Mouse (Mus musculus): ENCODE results near the gene Tbc1d4.

Gene Tbc1d4

GRCm38 (mm10) chr14:101428805-101429516 is 180.0 kb downstream of the Tbc1d4 start:
- ATAC-seq (ENCODE audit: low TSS enrichment), result peak; percentile 58; the same call in 1 of the 2 replicates

GRCm38 (mm10) chr14:101417679-101418078 is 191.3 kb downstream of the Tbc1d4 start:
- ATAC-seq (ENCODE audit: low TSS enrichment), result no peak
